Mouse (Mus musculus) adrenal gland, postnatal 25 days (tissue): Measurements from ENCODE around the gene 4930523C07Rik. TPM values are rescaled to one million over a fixed set of nuclear protein-coding genes. Genes with fewer than 3 reads are reported as not detected.

Experiments
- DNase-seq: peaks from one replicate; pipeline ENCODE4 v3.0.0; 2021; ENCODE audit warnings: mixed read lengths
- long read RNA-seq: library from polyadenylated mRNA; stranded (forward); transcript quantifications from one replicate; pipeline ENCODE4 v2.0.0, GENCODE M21; 2021
- total RNA-seq: library from RNA; stranded (reverse); gene quantifications from 2 replicates; pipeline ENCODE4 v1.2.3, GENCODE M21; 2021

4930523C07Rik gene
- 6.7 and 8.7 TPM in 2 replicates for total RNA-seq
- long read RNA-seq, full-length matches to known transcripts: 9 of 10 reads
- long read RNA-seq, partial matches to known transcripts: 0 of 10 reads
- long read RNA-seq, other reads (novel, unspliced or antisense): 1 of 10 reads

GRCm38 (mm10) chr1:160044237-160045021, at the start of gene 4930523C07Rik:
Gene 4930523C07Rik (plus strand): TSS chr1:160044382.
- peak; percentile 80 for DNase-seq

- no peak for DNase-seq
Observed at GRCm38 (mm10) chr1:159997329-159997728, 46.9 kb upstream of the 4930523C07Rik start.

- DNase-seq: no peak
Observed at GRCm38 (mm10) chr1:159998349-159998748, 45.8 kb upstream of the 4930523C07Rik start.

GRCm38 (mm10) chr1:159999232-159999631, 45.0 kb upstream of the 4930523C07Rik start:
- no peak for DNase-seq

GRCm38 (mm10) chr1:160005319-160005718, 38.9 kb upstream of the 4930523C07Rik start:
- DNase-seq: no peak

- DNase-seq: no peak
Observed at GRCm38 (mm10) chr1:160006919-160007588, 37.1 kb upstream of the 4930523C07Rik start.

GRCm38 (mm10) chr1:160013042-160013441, 31.1 kb upstream of the 4930523C07Rik start:
- DNase-seq: no peak

- DNase-seq: no peak
Observed at GRCm38 (mm10) chr1:160024339-160024980, 19.7 kb upstream of the 4930523C07Rik start.

- no peak for DNase-seq
Observed at GRCm38 (mm10) chr1:160025146-160025894, 18.9 kb upstream of the 4930523C07Rik start.

- DNase-seq: no peak
Observed at GRCm38 (mm10) chr1:160025895-160026255, 18.3 kb upstream of the 4930523C07Rik start.

GRCm38 (mm10) chr1:160027939-160028338, 16.2 kb upstream of the 4930523C07Rik start:
- no peak for DNase-seq

GRCm38 (mm10) chr1:160033948-160034598, 10.1 kb upstream of the 4930523C07Rik start:
- DNase-seq: no peak

- no peak for DNase-seq
Observed at GRCm38 (mm10) chr1:160035561-160035960, 8.6 kb upstream of the 4930523C07Rik start.

GRCm38 (mm10) chr1:160036996-160037521, 7.1 kb upstream of the 4930523C07Rik start:
- no peak for DNase-seq

- no peak for DNase-seq
Observed at GRCm38 (mm10) chr1:160039951-160040645, 4.1 kb upstream of the 4930523C07Rik start.

GRCm38 (mm10) chr1:160041264-160041775, 2.9 kb upstream of the 4930523C07Rik start:
- no peak for DNase-seq

- DNase-seq: no peak
Observed at GRCm38 (mm10) chr1:160042351-160042750, 1.8 kb upstream of the 4930523C07Rik start.

- no peak for DNase-seq
Observed at GRCm38 (mm10) chr1:160043271-160043975, 759 bp upstream of the 4930523C07Rik start.

- DNase-seq: peak; percentile 29
Observed at GRCm38 (mm10) chr1:160045056-160045715, 1.0 kb downstream of the 4930523C07Rik start.
